Mouse (Mus musculus): Measurements from ENCODE around the gene Cabp1.

DNA sequence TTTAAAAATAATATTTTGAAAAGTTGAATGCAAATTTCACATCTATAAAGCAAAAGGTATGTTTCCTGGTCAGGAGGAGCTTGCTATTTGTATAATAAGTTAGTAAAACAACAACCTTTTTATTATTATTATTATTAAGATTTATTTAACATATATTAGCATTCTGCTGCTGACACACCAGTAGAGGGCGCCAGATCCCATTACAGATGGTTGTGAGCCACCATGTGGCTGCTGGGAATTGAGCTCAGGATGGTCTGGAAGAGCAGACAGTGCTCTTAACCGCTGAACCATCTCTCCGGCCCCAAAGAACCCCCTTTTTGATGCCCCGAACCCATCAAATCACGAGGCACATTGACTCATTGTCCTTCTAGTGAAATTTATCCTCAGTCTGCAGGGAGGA, 13.1 kb upstream of the Cabp1 start:
- TF ChIP-seq CTCF (IDR thresholded peaks at IDR 0.05) (no peak), EP300 (IDR thresholded peaks at IDR 0.05) (no peak)
